Mouse (Mus musculus): ENCODE results near the gene Tff2.

DNA sequence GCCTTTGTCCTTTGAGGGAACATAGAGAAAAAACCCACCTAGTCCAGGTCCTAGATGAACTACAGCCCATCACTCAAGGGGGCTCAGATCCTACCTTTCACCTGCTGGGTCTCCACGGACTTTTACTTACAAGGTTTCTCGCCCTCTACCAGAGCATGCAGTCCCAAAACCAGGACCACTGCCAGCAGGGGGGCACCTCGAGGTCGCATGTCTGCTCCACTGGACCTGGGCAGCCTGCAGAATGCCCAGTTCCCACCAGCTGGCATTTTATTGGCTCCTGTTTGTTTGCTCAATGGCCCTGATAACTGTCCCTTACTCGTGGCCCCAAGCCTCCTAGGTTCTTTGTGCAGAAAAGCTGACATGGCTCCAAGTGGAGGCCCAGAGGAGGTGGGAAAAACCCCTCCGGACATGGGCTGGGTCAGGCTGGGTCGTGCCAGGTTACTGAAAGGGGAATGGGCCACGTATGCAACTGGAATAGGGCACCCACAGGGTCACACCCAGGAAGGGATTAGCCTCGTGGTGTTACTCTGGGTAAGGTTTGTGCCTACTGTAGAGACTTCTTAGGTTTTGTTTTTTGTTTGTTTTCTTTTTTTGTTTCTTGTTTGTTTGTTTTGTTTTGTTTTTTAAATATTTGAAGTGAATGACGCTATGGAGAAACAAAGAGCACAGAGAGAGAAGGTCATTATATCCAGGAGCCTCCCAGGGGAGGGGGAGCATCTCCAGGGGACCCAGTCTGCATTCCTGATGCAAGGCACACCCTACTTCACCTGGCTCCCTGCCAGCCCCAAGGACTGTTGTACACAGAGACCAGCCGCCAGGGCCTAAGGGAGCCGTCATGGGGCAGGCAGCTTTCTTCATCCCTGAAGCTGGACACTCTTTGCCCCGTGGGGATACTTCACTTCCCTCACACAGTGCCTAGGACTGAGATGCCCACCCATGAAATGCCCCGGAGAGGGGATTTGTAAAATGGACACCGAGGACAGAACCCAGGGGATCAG, at the start of gene Tff2:
- TF ChIP-seq CTCF (IDR thresholded peaks at IDR 0.05; ENCODE audit: low read depth), result no peak
- TF ChIP-seq EP300 (IDR thresholded peaks at IDR 0.05; ENCODE audit: low read depth), result no peak

Data from liver, postnatal 0 days (tissue).